8 mouse cellular contexts compared by ENCODE assay signal in genomic region chr19:8839103-8839907, GRCm38 (mm10). TPM values are rescaled to one million over a fixed set of nuclear protein-coding genes. Genes with fewer than 3 reads are reported as not detected.
DNase-seq lines count a peak whose midpoint lies in the region; ATAC-seq lines count a peak whose summit lies in the region.

TSS of gene Gng3 (minus strand) at chr19:8839194.

- peaks cover 1% of the 10 kb centered on the region for H3K36me3 ChIP-seq in neural tube, embryonic 11.5 days (ENCODE audit: control insufficient read depth, insufficient read depth, low read length)
- 0 out of 2 replicates have a peak, but pooled peaks cover 3% of the 10 kb centered on the region for H3K36me3 ChIP-seq in hindbrain, embryonic 11.5 days (ENCODE audit: control insufficient read depth, insufficient read depth, low read length)
- peaks cover 41% of the 10 kb centered on the region for H3K36me3 ChIP-seq in limb, embryonic 10.5 days

- peak within 1 kb of the TSS; percentile 79 for H3K9ac ChIP-seq in neural tube, embryonic 11.5 days (ENCODE audit: low read length)
- peak within 1 kb of the TSS; percentile 76 for H3K9ac ChIP-seq in hindbrain, embryonic 11.5 days (ENCODE audit: low read depth, low read length)

- peak; percentile 80 for DNase-seq in neural tube, embryonic 11.5 days (ENCODE audit: low spot score)
- no peak for DNase-seq in neural tube, embryonic 10.5 days (ENCODE audit: extremely low spot score, low spot score)
- peak; percentile 89 to 92 for DNase-seq in cerebellum, postnatal 25 days
- peak; percentile 80 for DNase-seq in hindbrain, embryonic 11.5 days (ENCODE audit: low spot score)
- no peak for DNase-seq in limb, embryonic 10.5 days (ENCODE audit: low spot score)
- peak; percentile 76 for DNase-seq in retina, embryonic 14.5 days (ENCODE audit: low spot score)
- DNase-seq in gastrocnemius, postnatal 14 days, result no peak

- peak within 1 kb of the TSS; percentile 65 for H3K4me2 ChIP-seq in neural tube, embryonic 11.5 days (ENCODE audit: low read depth)
- peak within 1 kb of the TSS; percentile 82 for H3K4me2 ChIP-seq in hindbrain, embryonic 11.5 days (replicated peaks; ENCODE audit: low read depth, low read length)

- WGBS in neural tube, embryonic 11.5 days, result 50% methylated on average over 11 of the region's 11 CpGs
- WGBS in hindbrain, embryonic 11.5 days, result 40% methylated on average over 11 of the region's 11 CpGs
- WGBS in limb, embryonic 10.5 days, result 41% methylated on average over 11 of the region's 11 CpGs

- H3K9me3 ChIP-seq in neural tube, embryonic 11.5 days (ENCODE audit: control insufficient read depth, low read length), result no peaks in the 10 kb centered on the region
- H3K9me3 ChIP-seq in hindbrain, embryonic 11.5 days (ENCODE audit: control insufficient read depth, low read length), result no peaks in the 10 kb centered on the region
- H3K9me3 ChIP-seq in limb, embryonic 10.5 days (replicated peaks), result no peaks in the 10 kb centered on the region

- H3K27ac ChIP-seq in neural tube, embryonic 11.5 days (ENCODE audit: low read depth, low read length), result peak within 1 kb of the TSS; percentile 90
- peak within 1 kb of the TSS; percentile 97 for H3K27ac ChIP-seq in hindbrain, embryonic 11.5 days (ENCODE audit: low read depth, low read length)
- H3K27ac ChIP-seq in limb, embryonic 10.5 days, result peak within 1 kb of the TSS; percentile 94

- intact Hi-C loops in gastrocnemius, postnatal 14 days (cut with DNase I; ENCODE audit: low total_unique reads), result no loop called here

- H3K4me3 ChIP-seq in neural tube, embryonic 11.5 days (ENCODE audit: low read depth, low read length), result peak within 1 kb of the TSS; percentile 44
- H3K4me3 ChIP-seq in hindbrain, embryonic 11.5 days (ENCODE audit: low read depth, low read length), result peak within 1 kb of the TSS; percentile 48
- peak within 1 kb of the TSS; percentile 57 for H3K4me3 ChIP-seq in limb, embryonic 10.5 days

- ATAC-seq in neural tube, embryonic 11.5 days (ENCODE audit: insufficient read depth, low FRiP score, low TSS enrichment), result peak; percentile 69
- ATAC-seq in hindbrain, embryonic 11.5 days (ENCODE audit: low FRiP score), result peak; percentile 81
- no peak for ATAC-seq in activated CD4-positive, CD25-positive, alpha-beta regulatory T cell, adult 4 months

- H3K4me1 ChIP-seq in neural tube, embryonic 11.5 days (ENCODE audit: control insufficient read depth, insufficient read depth, low read length), result peaks cover 12% of the 10 kb centered on the region
- H3K4me1 ChIP-seq in hindbrain, embryonic 11.5 days (replicated peaks; ENCODE audit: control insufficient read depth, insufficient read depth, low read length), result peaks cover 6% of the 10 kb centered on the region; the same call in 1 of the 2 replicates
- peaks cover 41% of the 10 kb centered on the region for H3K4me1 ChIP-seq in limb, embryonic 10.5 days

- H3K27me3 ChIP-seq in neural tube, embryonic 11.5 days (ENCODE audit: control insufficient read depth, insufficient read depth, low read length), result no peaks in the 10 kb centered on the region
- H3K27me3 ChIP-seq in hindbrain, embryonic 11.5 days (ENCODE audit: control insufficient read depth, insufficient read depth, low read length), result no peaks in the 10 kb centered on the region
- H3K27me3 ChIP-seq in limb, embryonic 10.5 days (ENCODE audit: low read depth, poor library complexity, severe bottlenecking), result no peaks in the 10 kb centered on the region

RNA-seq across cellular contexts. Expression of gene Gng3, which starts in this region (rescaled TPM):
- polyA plus RNA-seq in neural tube, embryonic 11.5 days (2014; fragmentation: Nextera tagmentation; extraction: Ambion mirVana), result 137 and 151 TPM in 2 replicates
- 158 TPM in 2 replicates for polyA plus RNA-seq in hindbrain, embryonic 11.5 days (2014; fragmentation: Nextera tagmentation; extraction: Ambion mirVana)
- 5.0 and 7.2 TPM in 2 replicates for polyA plus RNA-seq in limb, embryonic 10.5 days (2016; fragmentation: Nextera tagmentation; extraction: Ambion mirVana)
- total RNA-seq in gastrocnemius, postnatal 14 days (2021), result not detected
- 1 to 10 TPM in 1 of 2 experiments, under 1 TPM in 1; 0.42 to 1.2 TPM for polyA plus RNA-seq in activated CD4-positive, CD25-positive, alpha-beta regulatory T cell, adult 4 months (2017; shearing (Covaris generic))

Comparison
In these comparisons a context has a peak if more than half of its experiments do, and no peak if none do; other contexts are left out.
1. RNA of gene Gng3 (polyA plus RNA-seq): 158 TPM in hindbrain, embryonic 11.5 days and 137 to 151 TPM in neural tube, embryonic 11.5 days; 5.0 to 7.2 TPM in limb, embryonic 10.5 days and 0.42 to 1.2 TPM in activated CD4-positive, CD25-positive, alpha-beta regulatory T cell, adult 4 months; every median in the first group is over 10 times any median in the second.
2. DNase-seq: peak in neural tube, embryonic 11.5 days (single experiment), cerebellum, postnatal 25 days (2 of 2), hindbrain, embryonic 11.5 days (single experiment) and retina, embryonic 14.5 days (single experiment); none in neural tube, embryonic 10.5 days (single experiment), limb, embryonic 10.5 days (single experiment) and gastrocnemius, postnatal 14 days (single experiment).
3. Peak in every context shown above with its lines, with median percentiles within 50 percentile points of each other: H3K27ac ChIP-seq and H3K4me3 ChIP-seq.